8 mouse cellular contexts compared by ENCODE assay signal in genomic region chr19:37337752-37338151, GRCm38 (mm10). TPM values are rescaled to one million over a fixed set of nuclear protein-coding genes. Genes with fewer than 3 reads are reported as not detected.
DNase-seq lines count a peak whose midpoint lies in the region; ATAC-seq and TF ChIP-seq lines count a peak whose summit lies in the region.

Gene Ide (minus strand): TSS chr19:37337852.

- WGBS in large intestine, adult 2 months = 55% methylated on average over 4 of the region's 4 CpGs
- 80% methylated on average over 4 of the region's 4 CpGs for WGBS in midbrain, embryonic 12.5 days

- no peaks in the 10 kb centered on the region for H3K4me1 ChIP-seq in midbrain, embryonic 12.5 days

- no peak for DNase-seq in layer of hippocampus, adult 2 months (ENCODE audit: low spot score in 2 of 2)
- no peak for DNase-seq in layer of hippocampus, adult 9-10 months (ENCODE audit: low spot score)
- peak; percentile 47 for DNase-seq in brain, adult 2 months (ENCODE audit: low read depth, low spot score)
- no peak for DNase-seq in gonadal fat pad, adult 2 months (ENCODE audit: low read depth)
- DNase-seq in large intestine, adult 2 months (ENCODE audit: low read depth, low spot score) = no peak
- DNase-seq in yolk sac, embryonic 10.5 days (ENCODE audit: low spot score) = no peak
- no peak for DNase-seq in thymus, postnatal 10 days (ENCODE audit: low spot score in 2 of 2)

- ATAC-seq in midbrain, embryonic 12.5 days (ENCODE audit: low FRiP score, low read depth) = no peak

- no peak within 1 kb of the TSS for H3K4me3 ChIP-seq in layer of hippocampus, adult 2 months
- no peak within 1 kb of the TSS for H3K4me3 ChIP-seq in midbrain, embryonic 12.5 days

- H3K27ac ChIP-seq in layer of hippocampus, adult 2 months = no peak within 1 kb of the TSS
- H3K27ac ChIP-seq in midbrain, embryonic 12.5 days (replicated peaks) = no peak within 1 kb of the TSS

- no peaks in the 10 kb centered on the region for H3K36me3 ChIP-seq in midbrain, embryonic 12.5 days

- no peaks in the 10 kb centered on the region for H3K27me3 ChIP-seq in midbrain, embryonic 12.5 days

- no peak for TF ChIP-seq CTCF in layer of hippocampus, adult 2 months (conservative IDR thresholded peaks at IDR 0.05)

- H3K4me2 ChIP-seq in midbrain, embryonic 12.5 days (replicated peaks) = no peak within 1 kb of the TSS

- no peaks in the 10 kb centered on the region for H3K9me3 ChIP-seq in midbrain, embryonic 12.5 days

- no peak within 1 kb of the TSS for H3K9ac ChIP-seq in midbrain, embryonic 12.5 days (replicated peaks)

RNA-seq across cellular contexts. Expression of gene Ide, which starts in this region (rescaled TPM):
- 10 to 100 TPM; 34.9 to 56.2 TPM for total RNA-seq in layer of hippocampus, adult 2 months (2021)
- 37.0 and 38.9 TPM in 2 replicates for polyA plus RNA-seq in gonadal fat pad, adult 2 months (2012; rRNA removed)
- polyA plus RNA-seq in large intestine, adult 2 months (2012; rRNA removed) = 15.7 and 23.7 TPM in 2 replicates
- polyA plus RNA-seq in midbrain, embryonic 12.5 days (2016; fragmentation: Nextera tagmentation; extraction: Ambion mirVana) = 48.7 and 52.0 TPM in 2 replicates
